Mouse (Mus musculus) thymus, adult 2 months (tissue): ENCODE measurements around the gene Sgsm3. TPM values are rescaled to one million over a fixed set of nuclear protein-coding genes. Genes with fewer than 3 reads are reported as not detected.

ENCODE experiments used
- DNase-seq: peaks from one replicate; pipeline ENCODE4 v3.0.0; 2021
- H3K27ac ChIP-seq: fragments of 200-500 bp; 2 replicates; pipeline ENCODE4 v1.5.1; 2012; ENCODE audit warnings: low read length, control low read depth; ENCODE audit not compliant: control insufficient read depth, insufficient read depth
- H3K27me3 ChIP-seq: fragments of 200-500 bp; 2 replicates; pipeline ENCODE4 v1.6.1; 2012; ENCODE audit warnings: mild to moderate bottlenecking, low read length, moderate library complexity, mixed read lengths; ENCODE audit not compliant: control insufficient read depth, insufficient read depth
- H3K36me3 ChIP-seq: fragments of 200-500 bp; 2 replicates; pipeline ENCODE4 v1.6.1; 2012; ENCODE audit warnings: mild to moderate bottlenecking, low read length, moderate library complexity; ENCODE audit not compliant: control insufficient read depth, insufficient read depth
- H3K4me1 ChIP-seq: fragments of 200-500 bp; replicated peaks from 2 replicates; pipeline ENCODE4 v1.6.1; 2012; ENCODE audit warnings: low read length; ENCODE audit not compliant: control insufficient read depth, insufficient read depth
- H3K4me3 ChIP-seq: fragments of 200-500 bp; 2 replicates; pipeline ENCODE4 v1.5.1; 2012; ENCODE audit warnings: mild to moderate bottlenecking, low read length, control low read depth, moderate library complexity; ENCODE audit not compliant: control insufficient read depth, insufficient read depth
- CTCF ChIP-seq: fragments of 200-500 bp; IDR thresholded peaks from 2 replicates; pipeline ENCODE4 v1.5.1; 2012; ENCODE audit warnings: mild to moderate bottlenecking, control low read depth, low read length, moderate library complexity, borderline replicate concordance; ENCODE audit not compliant: control insufficient read depth, poor library complexity, insufficient read depth; ENCODE audit errors: extremely low read depth
- POLR2A ChIP-seq: fragments of 200-500 bp; IDR thresholded peaks from 2 replicates; pipeline ENCODE4 v1.6.1; 2012; ENCODE audit warnings: mild to moderate bottlenecking, low read length, control low read depth, moderate library complexity; ENCODE audit not compliant: control insufficient read depth, poor library complexity, insufficient read depth; ENCODE audit errors: extremely low read depth
- whole genome bisulfite sequencing: fragments of 180-500 bp; shearing (Covaris S2); methylation state at CpG from one replicate; pipeline ENCODE4 v1.1.7; 2018; 5-methylcytosine and 5-hydroxymethylcytosine counted together
- polyA plus RNA-seq: library from polyadenylated mRNA; depleted of rRNA; stranded (reverse); fragments of >200 nt; gene quantifications from 2 replicates; pipeline ENCODE4 v1.2.3, GENCODE M21; 2012

Sgsm3 gene
- polyA plus RNA-seq, 1 experiment = 18.5 TPM

- peaks cover 29% of the 10 kb centered on the region for H3K4me1 ChIP-seq
- no peaks in the 10 kb centered on the region for H3K27me3 ChIP-seq
- WGBS = 1% methylated on average over 9 of the region's 9 CpGs
- peak; percentile 77 for DNase-seq
- H3K36me3 ChIP-seq = no peaks in the 10 kb centered on the region
- H3K4me3 ChIP-seq = peak overlapping the region; percentile 84
- TF ChIP-seq CTCF (no peak), POLR2A (no peak)
- H3K27ac ChIP-seq = peak overlapping the region; percentile 96
Observed at GRCm38 (mm10) chr15:81044446-81044845, 66.9 kb downstream of the Sgsm3 start.

- TF ChIP-seq POLR2A (no peak), CTCF (no peak)
- peak overlapping the region; percentile 96 for H3K27ac ChIP-seq
Observed at GRCm38 (mm10) chr15:81045336-81045735, 67.8 kb downstream of the Sgsm3 start.

GRCm38 (mm10) chr15:81046061-81046460 lies 68.5 kb downstream of the Sgsm3 start:
- 26% methylated on average over 7 of the region's 7 CpGs for whole genome bisulfite sequencing
- no peak for TF ChIP-seq POLR2A
- no peak for TF ChIP-seq CTCF
- no peak overlapping the region for H3K4me3 ChIP-seq
- no peaks in the 10 kb centered on the region for H3K27me3 ChIP-seq
- H3K36me3 ChIP-seq = no peaks in the 10 kb centered on the region
- peak overlapping the region; percentile 96 for H3K27ac ChIP-seq
- peaks cover 29% of the 10 kb centered on the region for H3K4me1 ChIP-seq
- no peak for DNase-seq

More at GRCm38 (mm10) chr15:81045336-81045735, 67.8 kb downstream of the Sgsm3 start:
- no peaks in the 10 kb centered on the region for H3K36me3 ChIP-seq
- H3K4me3 ChIP-seq = peak overlapping the region; percentile 84
- 3% methylated on average over 4 of the region's 4 CpGs for WGBS
- DNase-seq = peak; percentile 67
- H3K27me3 ChIP-seq = no peaks in the 10 kb centered on the region
- H3K4me1 ChIP-seq = peaks cover 29% of the 10 kb centered on the region

GRCm38 (mm10) chr15:81047497-81047896 lies 69.9 kb downstream of the Sgsm3 start:
- no peaks in the 10 kb centered on the region for H3K27me3 ChIP-seq
- peaks cover 23% of the 10 kb centered on the region for H3K4me1 ChIP-seq
- no peak overlapping the region for H3K27ac ChIP-seq
- 93% methylated on average over 10 of the region's 10 CpGs for whole genome bisulfite sequencing
- no peak for DNase-seq
- TF ChIP-seq CTCF (no peak), POLR2A (no peak)
- H3K36me3 ChIP-seq = no peaks in the 10 kb centered on the region
- H3K4me3 ChIP-seq = no peak overlapping the region

GRCm38 (mm10) chr15:81049401-81050053 lies 72.0 kb downstream of the Sgsm3 start:
- TF ChIP-seq CTCF (no peak), POLR2A (no peak)
- no peaks in the 10 kb centered on the region for H3K27me3 ChIP-seq
- peaks cover 9% of the 10 kb centered on the region for H3K4me1 ChIP-seq
- no peak overlapping the region for H3K27ac ChIP-seq
- peak; percentile 53 for DNase-seq
- WGBS = 73% methylated on average over 6 of the region's 6 CpGs
- no peaks in the 10 kb centered on the region for H3K36me3 ChIP-seq
- no peak overlapping the region for H3K4me3 ChIP-seq

- WGBS = 78% methylated on average over 3 of the region's 3 CpGs
- TF ChIP-seq CTCF = no peak
- no peak for TF ChIP-seq POLR2A
- Histone ChIP-seq H3K27me3 (no peaks in the 10 kb centered on the region), H3K4me1 (peaks cover 4% of the 10 kb centered on the region), H3K4me3 (no peak overlapping the region), H3K36me3 (no peaks in the 10 kb centered on the region), H3K27ac (no peak overlapping the region)
- no peak for DNase-seq
Observed at GRCm38 (mm10) chr15:81050488-81050887, 72.9 kb downstream of the Sgsm3 start.
